ENCODE assay signal across 8 mouse cellular contexts in genomic region chr3:51749812-51750481, GRCm38 (mm10).
A peak's percentile ranks its signal among the peaks of the same experiment; 100 is the strongest.
DNase-seq lines count a peak whose midpoint lies in the region; ATAC-seq and TF ChIP-seq lines count a peak whose summit lies in the region.
"Had no signal": no experiment of that assay in that cellular context is flagged by ENCODE, and none has a peak within 500 bp of the region (broad histone marks: within the 10 kb centered on the region; RNA-seq: fewer than 3 reads in every experiment).

No protein-coding gene starts in this region.

- H3K9ac ChIP-seq in intestine, embryonic 15.5 days, result 0 out of 2 replicates have a peak overlapping the region, but pooled peaks have one; percentile 0
- no peak overlapping the region for H3K9ac ChIP-seq in liver, adult 2 months (ENCODE audit: low read depth, low read length)
- H3K9ac ChIP-seq in midbrain, postnatal 0 days (replicated peaks; ENCODE audit: low read length, poor library complexity, severe bottlenecking), result no peak overlapping the region

- peaks cover 23% of the 10 kb centered on the region for H3K4me1 ChIP-seq in intestine, embryonic 15.5 days (replicated peaks)
- H3K4me1 ChIP-seq in liver, adult 2 months (ENCODE audit: control insufficient read depth, insufficient read depth, low read length), result peaks cover 9% of the 10 kb centered on the region
- H3K4me1 ChIP-seq in midbrain, postnatal 0 days (ENCODE audit: insufficient read depth, low read length), result peaks cover 13% of the 10 kb centered on the region; the same call in 1 of the 2 replicates
- peaks cover 10% of the 10 kb centered on the region for H3K4me1 ChIP-seq in thymus, adult 2 months (replicated peaks; ENCODE audit: control insufficient read depth, insufficient read depth, low read length)

- H3K4me2 ChIP-seq in intestine, embryonic 15.5 days (replicated peaks), result peak overlapping the region; percentile 17; the same call in 1 of the 2 replicates
- no peak overlapping the region for H3K4me2 ChIP-seq in midbrain, postnatal 0 days (ENCODE audit: low read depth, low read length, poor library complexity, severe bottlenecking)

- no peaks in the 10 kb centered on the region for H3K27me3 ChIP-seq in intestine, embryonic 15.5 days (replicated peaks)
- H3K27me3 ChIP-seq in liver, adult 2 months (ENCODE audit: control insufficient read depth, insufficient read depth, low read length), result no peaks in the 10 kb centered on the region
- no peaks in the 10 kb centered on the region for H3K27me3 ChIP-seq in midbrain, postnatal 0 days (ENCODE audit: insufficient read depth, low read length)
- no peaks in the 10 kb centered on the region for H3K27me3 ChIP-seq in thymus, adult 2 months (ENCODE audit: control insufficient read depth, insufficient read depth, low read length)

- H3K4me3 ChIP-seq in intestine, embryonic 15.5 days (replicated peaks), result no peak overlapping the region
- no peak overlapping the region for H3K4me3 ChIP-seq in liver, adult 2 months (ENCODE audit: insufficient read depth, low read depth, low read length)
- H3K4me3 ChIP-seq in midbrain, postnatal 0 days (ENCODE audit: low read depth, low read length), result no peak overlapping the region
- no peak overlapping the region for H3K4me3 ChIP-seq in thymus, adult 2 months (ENCODE audit: control insufficient read depth, insufficient read depth, low read length)
- H3K4me3 ChIP-seq: myocyte had no signal

- ATAC-seq in CD4-positive, CD25-positive, alpha-beta regulatory T cell, adult 4 months, result peak; percentile 36
- peak; percentile 76 for ATAC-seq in intestine, embryonic 15.5 days
- peak; percentile 28; the same call in 1 of the 2 replicates for ATAC-seq in midbrain, postnatal 0 days (ENCODE audit: low FRiP score)

- no peaks in the 10 kb centered on the region for H3K79me2 ChIP-seq in liver, adult 2 months (ENCODE audit: control insufficient read depth, insufficient read depth, low read length)

- 26% methylated on average over 8 of the region's 8 CpGs for WGBS in intestine, embryonic 15.5 days
- WGBS in liver, adult 2 months, result 54% methylated on average over 8 of the region's 8 CpGs
- 13% methylated on average over 8 of the region's 8 CpGs for WGBS in midbrain, postnatal 0 days
- WGBS in thymus, adult 2 months, result 94% methylated on average over 8 of the region's 8 CpGs

- DNase-seq in adipocyte (ENCODE audit: low spot score), result peak; percentile 30
- peak; percentile 29 for DNase-seq in gastrocnemius, postnatal 25 days
- DNase-seq in liver, adult 2 months (ENCODE audit: extremely low read depth, low read depth, low spot score), result peak; percentile 76
- peak; percentile 30 for DNase-seq in midbrain, postnatal 0 days (ENCODE audit: low spot score)
- DNase-seq in thymus, adult 2 months, result no peak

- no peaks in the 10 kb centered on the region for H3K36me3 ChIP-seq in intestine, embryonic 15.5 days
- H3K36me3 ChIP-seq in liver, adult 2 months (ENCODE audit: control insufficient read depth, insufficient read depth, low read length), result no peaks in the 10 kb centered on the region
- H3K36me3 ChIP-seq in midbrain, postnatal 0 days (ENCODE audit: insufficient read depth, low read length), result no peaks in the 10 kb centered on the region
- no peaks in the 10 kb centered on the region for H3K36me3 ChIP-seq in thymus, adult 2 months (ENCODE audit: control insufficient read depth, insufficient read depth, low read length)

- no peak for TF ChIP-seq POLR2A in liver, adult 2 months (IDR thresholded peaks at IDR 0.05; ENCODE audit: extremely low read depth, insufficient read depth, low read length)
- no peak for TF ChIP-seq POLR2A in thymus, adult 2 months (IDR thresholded peaks at IDR 0.05; ENCODE audit: control insufficient read depth, extremely low read depth, insufficient read depth, low read length, poor library complexity)

- TF ChIP-seq CTCF in liver, adult 2 months (IDR thresholded peaks at IDR 0.05; ENCODE audit: low read depth, low read length), result no peak
- no peak for TF ChIP-seq CTCF in midbrain, postnatal 0 days (IDR thresholded peaks at IDR 0.05)
- TF ChIP-seq CTCF in thymus, adult 2 months (IDR thresholded peaks at IDR 0.05; ENCODE audit: borderline replicate concordance, control insufficient read depth, extremely low read depth, insufficient read depth, low read length, poor library complexity), result no peak

- H3K27ac ChIP-seq in intestine, embryonic 15.5 days, result peak overlapping the region; percentile 83
- peak overlapping the region; percentile 2 for H3K27ac ChIP-seq in liver, adult 2 months (replicated peaks; ENCODE audit: insufficient read depth, low read depth, low read length)
- peak overlapping the region; percentile 71 for H3K27ac ChIP-seq in midbrain, postnatal 0 days (ENCODE audit: low read depth, low read length)
- no peak overlapping the region for H3K27ac ChIP-seq in thymus, adult 2 months (ENCODE audit: control insufficient read depth, insufficient read depth, low read length)

- H3K9me3 ChIP-seq in intestine, embryonic 15.5 days, result no peaks in the 10 kb centered on the region
- H3K9me3 ChIP-seq in midbrain, postnatal 0 days (ENCODE audit: low read length), result no peaks in the 10 kb centered on the region
